Mouse (Mus musculus): ENCODE data around the gene Trp63. TPM values are rescaled to one million over a fixed set of nuclear protein-coding genes. Genes with fewer than 3 reads are reported as not detected.

Trp63 gene
- total RNA-seq, 1 experiment from 2014 or later: not detected

DNA sequence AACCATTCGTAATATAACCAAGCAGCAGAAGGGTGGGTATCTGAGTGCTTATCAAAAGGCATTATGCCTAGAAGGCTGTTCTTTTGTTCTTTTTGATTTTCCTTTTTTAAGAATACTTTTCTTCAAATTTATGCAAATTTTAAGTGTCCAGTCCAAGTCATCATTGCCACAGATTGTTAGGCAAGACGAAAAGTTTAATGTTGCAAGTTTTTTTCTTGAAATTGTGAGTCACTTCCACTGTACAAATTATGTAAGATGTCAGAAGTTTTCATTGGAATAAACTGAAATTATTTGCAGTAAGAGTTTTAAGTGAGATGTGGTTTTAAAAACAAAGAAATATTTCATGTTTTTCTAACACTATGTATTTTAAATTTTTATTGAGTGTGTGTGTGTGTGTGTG is 100.7 kb downstream of the Trp63 start:
- DNase-seq: no peak

DNA sequence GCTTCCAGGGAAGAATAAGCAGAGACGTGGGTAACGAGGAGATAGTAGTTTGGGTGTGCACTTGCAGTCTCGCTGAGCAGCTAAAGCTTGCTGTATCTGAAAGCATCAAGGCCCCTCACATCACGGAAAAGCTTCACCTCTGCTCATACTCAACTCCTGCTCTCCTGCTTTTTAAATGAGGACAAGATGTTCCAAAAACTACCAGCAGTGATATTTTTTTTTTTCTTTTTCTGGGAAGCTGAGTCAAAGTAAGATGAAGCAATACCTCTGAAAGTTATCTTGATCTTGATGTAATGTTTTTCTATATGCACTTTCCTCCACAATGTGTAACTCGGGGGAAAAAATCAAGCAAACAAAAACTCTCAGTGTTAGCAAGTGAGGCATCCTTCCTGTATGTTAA is 102.9 kb downstream of the Trp63 start:
- no peak for DNase-seq

DNA sequence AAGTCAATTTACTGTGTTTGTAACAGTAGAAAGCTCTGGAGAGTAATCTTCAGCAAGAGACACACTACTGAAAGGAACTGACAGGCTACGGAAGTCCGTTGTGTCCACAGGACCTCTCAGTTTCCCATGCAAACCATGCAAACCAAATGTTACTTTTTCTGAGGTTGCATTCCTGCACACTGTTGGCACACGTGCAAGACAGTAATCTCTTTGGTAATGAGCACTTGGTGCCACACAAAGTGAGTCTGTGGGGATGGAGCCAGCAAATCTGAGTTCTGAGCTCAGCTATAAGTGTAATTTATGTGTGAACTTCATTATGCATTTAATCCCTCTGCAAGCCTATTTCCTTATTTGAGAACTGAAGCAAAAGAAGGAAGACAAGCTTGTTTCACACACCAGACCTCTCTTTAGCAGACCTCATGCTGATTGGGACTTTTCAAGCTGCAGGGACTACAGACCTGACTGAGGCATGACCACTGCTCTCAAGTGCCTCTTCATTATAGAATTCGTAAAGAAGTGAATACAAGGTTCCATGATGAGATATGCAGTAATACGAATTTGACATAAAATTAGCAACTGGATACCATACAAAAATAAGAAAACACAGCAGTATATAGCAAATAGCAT is 109.2 kb downstream of the Trp63 start:
- no peak for DNase-seq

DNA sequence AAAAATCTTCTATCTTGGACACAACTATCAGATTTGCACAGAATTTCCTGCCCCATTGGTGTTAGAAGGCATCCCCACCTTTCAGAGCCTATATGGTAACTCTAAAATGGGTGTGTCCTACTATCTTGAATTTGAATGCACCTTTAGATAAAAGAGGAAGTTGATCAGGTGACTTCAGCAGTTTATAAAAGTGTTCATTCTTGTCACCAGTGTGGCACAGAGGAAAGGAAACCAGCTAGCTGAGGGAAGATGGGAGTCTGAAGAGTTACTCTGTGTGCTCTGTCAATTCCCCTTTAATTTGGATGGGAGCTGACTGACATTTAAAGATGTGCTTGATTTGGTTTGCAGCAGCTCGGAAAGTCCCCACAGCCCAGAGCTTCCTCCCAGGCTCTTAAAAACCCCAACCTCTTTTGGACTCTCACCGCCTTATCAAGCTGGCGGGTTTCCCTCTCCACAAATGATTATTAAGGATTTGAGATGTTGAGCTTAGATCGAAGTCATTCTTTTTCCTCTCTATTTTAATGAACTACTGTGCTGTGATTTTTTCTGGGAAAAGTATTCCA is 114.2 kb downstream of the Trp63 start:
- DNase-seq: no peak

DNA sequence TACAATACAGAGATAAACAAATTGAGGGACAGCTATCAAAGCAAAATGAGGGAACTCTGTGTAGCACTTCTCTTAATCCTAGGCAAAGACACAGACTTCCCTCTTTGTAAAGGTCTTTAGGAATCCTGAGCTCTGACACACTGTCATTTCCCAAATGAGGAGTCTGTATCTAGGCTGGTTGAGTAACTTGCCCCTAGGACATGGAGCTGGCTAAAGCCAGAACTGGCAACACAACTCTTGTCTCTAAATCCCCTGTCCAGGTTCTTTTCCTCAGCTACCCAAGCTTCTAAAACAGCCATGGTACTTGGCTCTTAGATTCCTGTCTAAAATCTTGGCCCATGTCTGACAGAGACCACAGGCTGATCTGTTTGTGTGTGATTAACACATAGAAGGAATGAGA is 116.1 kb downstream of the Trp63 start:
- no peak for DNase-seq

DNA sequence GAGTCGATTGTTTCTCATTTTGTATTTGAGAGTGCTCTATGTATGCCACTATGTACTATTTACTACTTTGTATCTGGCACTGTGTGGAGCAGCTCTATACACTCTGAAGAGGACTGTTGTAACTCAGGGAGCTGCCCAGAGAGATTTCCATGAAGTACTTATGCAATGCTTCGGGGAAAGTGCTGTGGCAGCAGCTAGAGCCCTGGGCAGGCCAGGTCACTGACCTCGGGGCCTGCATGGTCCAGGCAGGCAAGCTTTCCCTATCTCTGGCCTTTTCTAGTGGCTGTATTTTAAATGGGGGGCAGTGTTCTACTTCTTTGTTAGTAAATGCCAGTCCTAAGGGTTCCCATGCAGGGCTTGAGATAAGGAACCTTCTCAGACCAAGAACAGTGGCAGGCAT is 121.4 kb downstream of the Trp63 start:
- DNase-seq: no peak

DNA sequence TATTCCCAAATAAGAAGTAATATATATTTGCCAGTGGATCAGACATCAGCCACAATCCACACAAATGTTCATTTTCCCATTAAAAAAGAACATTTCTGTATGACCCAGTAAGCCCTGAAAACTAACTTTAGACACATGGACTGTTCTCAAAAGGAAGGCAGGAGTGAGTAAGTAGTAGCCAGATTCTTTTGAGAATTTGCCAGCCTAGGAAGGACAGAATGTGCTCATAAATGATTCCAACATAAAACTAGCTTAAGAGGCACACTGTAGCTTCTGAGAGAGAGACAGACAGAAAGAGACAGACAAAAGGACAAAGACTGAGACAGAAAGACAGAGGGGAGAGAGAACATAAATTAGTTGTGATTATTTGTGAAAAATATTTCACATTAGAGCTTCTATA is 123.6 kb downstream of the Trp63 start:
- no peak for DNase-seq

DNA sequence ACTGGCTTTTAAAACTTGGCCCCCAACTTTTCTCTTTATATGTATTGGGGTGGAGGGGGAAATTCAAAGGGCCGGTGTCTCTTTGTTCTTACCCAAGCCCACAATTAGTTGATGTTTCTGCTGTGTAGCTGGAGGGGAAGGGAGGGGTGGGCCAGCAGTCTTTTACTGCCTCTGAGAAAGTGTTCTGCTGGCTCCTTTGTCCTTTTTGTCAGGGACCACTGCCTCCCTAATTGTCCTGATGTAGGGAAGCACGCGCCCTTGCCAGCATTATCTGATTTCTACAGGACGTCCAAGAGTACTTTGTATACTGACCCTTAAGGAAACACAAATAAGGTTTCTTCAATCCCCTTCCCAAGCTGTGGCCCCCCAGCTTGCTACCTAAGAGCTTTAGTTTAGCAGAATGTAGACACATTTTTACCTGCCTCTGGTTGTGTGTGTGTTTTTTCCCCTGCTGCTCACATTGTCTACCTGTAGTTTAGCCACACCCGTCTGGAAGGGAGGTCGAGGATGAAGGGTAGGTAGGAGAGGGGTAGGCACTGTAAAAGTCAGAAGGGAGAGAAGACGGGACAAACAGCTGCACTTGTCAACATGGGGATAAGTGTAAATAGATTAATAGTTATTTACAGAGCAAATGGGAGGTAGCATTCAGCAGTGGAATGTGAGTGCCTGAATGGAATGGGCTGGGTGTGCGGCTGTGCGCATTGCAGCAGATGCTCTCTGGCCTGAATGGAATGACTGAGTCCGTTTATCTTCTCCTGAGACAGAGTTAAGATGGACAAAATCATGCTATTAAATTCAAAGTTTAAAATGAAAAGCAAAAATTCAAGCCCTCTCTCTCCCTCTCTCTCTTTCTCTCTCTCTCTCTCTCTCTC is 134.4 kb downstream of the Trp63 start:
- no peak for DNase-seq

DNA sequence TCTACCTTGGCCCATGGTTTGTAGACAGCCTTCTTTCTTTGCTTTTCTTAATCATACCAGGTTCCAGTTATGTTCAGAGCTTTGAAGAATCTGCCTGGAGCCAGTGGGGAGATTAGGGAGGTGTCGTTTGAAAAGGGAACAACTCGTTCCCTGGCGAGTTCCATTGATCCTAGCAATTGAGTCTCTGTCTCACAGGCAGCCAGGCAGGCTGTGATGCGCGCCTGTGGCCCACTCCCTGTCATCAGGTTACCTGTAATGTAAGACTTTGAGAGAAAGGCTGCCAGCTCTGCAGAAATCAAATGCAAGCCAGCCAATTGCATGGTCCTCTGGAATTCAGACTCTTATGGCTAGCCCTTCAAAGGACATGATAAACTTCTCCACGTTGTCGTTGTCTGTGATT is 142.5 kb downstream of the Trp63 start:
- DNase-seq: no peak

DNA sequence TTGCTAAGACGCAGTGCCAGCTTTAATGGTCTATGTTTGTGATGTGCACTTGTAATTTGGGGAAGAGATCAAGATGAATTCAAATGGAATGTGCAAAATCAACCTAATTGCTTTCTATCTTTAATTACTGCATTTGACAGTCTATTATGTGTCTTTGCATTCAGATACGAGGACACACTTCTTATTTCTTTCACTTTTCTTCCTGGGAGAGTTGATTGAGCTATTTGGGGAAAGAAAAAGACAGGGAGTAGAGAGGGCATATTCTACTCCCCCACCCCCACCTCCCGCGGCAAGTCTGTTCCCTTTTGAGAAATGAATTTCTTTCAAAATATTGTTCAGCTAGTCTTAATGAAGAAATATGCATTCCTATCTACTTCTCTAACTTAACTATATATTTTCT is 149.0 kb downstream of the Trp63 start:
- DNase-seq: no peak

DNA sequence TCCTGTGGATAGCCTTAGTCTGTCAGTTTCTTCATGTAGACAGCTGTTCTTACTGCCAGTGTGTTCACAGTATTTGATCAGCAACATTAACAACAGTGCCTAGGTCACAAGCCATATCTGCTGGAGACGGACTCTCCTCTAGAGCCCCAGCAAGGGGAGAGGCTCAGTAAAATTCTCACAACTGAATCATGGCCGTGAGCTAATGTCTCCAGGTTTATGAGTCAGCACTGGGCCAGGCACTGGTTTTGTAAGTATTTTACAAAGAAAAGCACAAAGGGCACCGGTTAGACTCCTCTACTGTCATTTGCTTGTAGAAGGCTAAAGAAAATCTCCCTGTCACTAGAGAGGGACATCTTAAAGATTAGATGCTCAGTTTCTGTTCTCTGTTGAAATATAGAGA is 151.7 kb downstream of the Trp63 start:
- DNase-seq: no peak

DNA sequence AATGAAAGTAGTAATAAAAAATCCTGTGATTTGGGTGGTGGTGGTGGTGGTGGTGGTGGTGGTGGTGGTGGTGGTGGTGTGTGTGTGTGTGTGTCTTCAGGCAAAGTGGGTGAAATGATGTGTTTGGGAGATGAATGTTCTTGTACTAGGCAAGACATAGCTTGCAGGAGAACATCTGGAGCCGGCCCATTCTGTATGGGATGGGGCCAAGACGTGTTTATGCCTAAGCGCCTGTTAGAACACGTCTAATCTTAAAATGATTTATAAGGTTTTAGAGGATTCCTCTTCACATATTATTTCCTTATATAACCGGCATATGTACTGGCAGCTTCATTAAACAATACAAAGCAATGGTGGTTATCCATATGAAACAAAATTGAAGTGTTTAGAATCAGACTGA is 152.2 kb downstream of the Trp63 start:
- DNase-seq: no peak

DNA sequence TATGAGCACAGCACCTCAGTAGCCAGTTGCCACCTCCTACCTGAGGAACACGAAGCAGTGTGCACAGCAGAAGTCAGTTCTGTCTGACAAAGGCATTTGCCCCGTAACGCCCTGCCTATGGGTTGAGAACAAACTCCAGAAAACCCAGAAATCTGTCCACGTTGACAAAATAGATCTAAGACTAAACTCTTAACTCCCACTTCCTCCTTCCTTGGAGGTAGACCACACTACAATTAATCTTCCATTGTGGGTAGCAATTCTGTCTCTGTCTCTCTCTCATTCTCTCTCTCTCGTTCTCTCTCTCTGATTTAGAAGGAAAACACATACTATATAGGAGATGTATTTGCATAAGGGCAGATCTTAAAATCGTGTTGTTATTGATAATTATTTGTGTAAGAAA is 159.4 kb downstream of the Trp63 start:
- no peak for DNase-seq

DNA sequence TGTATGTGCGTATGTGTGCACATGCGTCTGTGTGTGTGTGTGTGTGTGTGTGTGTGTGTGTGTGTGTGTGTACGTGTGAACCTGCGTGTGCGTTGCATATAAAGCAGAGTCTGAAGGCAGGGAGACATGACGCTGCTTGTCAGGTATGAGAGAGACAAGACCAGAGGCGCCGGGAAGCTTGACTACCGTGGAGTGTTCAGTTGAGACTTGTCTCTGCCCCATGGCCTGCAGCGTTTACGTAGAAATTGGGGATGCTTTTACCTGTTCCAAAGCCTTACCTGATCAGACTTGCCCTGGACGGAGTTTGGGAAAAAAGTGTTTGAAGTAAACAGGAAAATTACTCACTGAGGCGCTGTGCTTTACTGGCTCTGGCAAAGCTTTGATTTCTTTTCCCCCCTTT is 160.1 kb downstream of the Trp63 start:
- DNase-seq: no peak

DNA sequence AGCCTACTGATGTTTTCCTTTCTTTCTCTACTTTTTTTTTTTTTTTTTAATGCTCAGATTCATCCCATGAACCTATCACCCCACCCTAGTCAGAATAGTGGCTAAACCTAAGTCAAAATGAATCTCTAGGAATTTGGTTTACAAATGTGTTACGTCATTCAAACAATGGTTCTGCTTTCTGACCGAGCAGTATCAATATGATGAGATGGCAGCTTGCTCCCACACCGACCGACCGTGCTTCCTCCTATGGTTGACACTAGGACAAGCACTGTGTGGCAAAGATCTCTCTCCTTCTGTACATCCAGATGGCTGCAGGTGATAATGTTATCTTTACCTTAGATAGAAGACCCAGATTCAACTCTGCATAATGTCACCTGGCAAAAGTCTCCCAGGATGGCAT is 163.0 kb downstream of the Trp63 start:
- no peak for DNase-seq

DNA sequence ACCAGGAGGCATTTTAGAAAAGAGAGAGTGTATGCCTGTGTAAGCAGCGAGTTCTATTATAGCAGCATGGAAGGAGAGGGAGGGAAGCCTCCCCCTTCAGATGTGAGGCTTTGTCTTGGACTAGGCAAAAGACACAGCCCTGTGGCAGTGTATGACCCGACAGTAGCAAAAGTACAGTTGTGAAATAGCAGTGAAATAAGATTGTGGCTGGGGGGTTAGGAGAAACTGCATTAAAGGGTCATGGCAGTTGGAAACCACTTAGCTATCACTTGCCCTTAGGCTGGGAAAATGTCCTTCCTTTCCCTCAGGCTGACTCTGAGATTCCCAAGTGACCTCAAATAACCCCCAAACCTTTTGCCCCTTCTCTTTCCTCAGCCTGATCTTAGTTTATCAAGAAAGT is 164.9 kb downstream of the Trp63 start:
- DNase-seq: no peak

DNA sequence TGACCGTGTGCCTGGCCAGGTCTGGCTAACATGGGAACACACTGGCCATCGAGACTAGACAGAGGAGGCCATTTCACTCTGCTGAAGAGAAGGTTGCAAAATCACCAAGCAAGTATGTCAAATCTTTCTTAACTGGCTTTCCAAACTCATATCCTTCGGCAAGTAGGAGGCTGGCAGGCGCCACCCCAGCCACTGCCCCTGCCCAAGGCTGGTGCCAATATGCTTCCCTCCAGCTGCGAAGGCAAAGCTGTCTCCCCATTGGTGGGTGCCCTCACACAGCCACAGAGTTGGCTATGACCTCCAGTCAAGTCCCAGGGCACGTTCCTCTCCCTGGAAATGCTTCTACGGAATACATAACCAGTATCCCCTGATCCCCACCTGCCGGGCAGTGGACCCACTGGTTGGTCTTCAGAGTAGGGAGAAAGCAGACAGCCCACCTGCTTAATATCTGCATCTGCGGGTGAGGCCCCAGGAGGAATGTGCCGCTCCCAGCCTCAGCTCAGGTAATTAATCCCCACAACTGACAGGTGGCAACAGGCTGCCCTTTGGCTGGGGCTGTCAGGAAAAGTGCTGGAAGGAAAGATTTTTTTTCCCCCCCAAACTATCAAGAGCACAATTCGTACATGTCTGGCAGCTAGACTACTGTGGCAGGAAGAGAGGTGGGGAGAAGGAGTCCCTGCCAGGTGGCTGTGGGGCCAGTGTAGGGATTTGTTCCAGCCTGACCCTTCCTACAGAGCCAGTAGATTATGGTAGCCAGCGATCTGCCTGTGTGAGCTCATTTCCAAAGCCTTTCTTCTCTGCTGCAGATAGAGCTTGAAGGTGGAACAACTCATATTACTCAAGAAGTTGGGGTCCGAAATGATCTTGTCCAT is 166.3 kb downstream of the Trp63 start:
- no peak for DNase-seq

DNA sequence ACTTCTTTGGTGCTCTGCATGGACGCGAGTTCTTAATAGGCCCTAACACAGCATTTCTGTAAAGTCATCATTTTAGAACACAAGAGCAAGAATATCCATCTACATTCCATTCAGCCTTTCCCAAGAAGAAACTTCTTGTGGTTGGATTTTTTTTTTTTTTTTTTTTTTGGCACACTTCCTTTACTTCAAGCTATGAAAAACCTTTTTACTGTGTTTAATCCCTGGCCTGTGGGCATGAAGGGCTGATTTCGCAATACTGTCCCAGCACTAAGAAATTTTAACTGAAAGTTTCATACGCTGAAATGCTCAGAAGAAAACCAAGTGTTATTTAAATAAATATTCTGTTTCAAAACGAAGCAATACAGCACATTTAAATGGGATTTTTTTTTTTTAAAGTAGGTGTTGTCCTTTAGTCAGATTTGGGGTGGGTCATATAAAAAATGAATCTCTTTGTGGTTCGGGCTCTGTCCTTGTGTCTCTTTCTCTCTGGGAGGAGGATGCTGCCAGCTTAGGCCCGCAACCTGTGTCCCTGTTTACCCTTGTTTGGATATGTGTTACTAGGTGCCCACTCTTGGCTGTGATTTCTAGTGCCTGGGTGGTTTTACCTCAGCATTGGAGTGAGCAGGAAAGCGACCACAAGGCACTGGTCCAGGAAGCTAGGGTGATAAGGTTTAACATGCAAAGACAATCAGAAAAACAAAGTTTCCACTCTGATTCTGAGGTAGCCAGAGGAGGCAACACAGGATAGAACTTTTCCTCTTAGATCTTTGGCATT is 177.4 kb downstream of the Trp63 start:
- DNase-seq: no peak

DNA sequence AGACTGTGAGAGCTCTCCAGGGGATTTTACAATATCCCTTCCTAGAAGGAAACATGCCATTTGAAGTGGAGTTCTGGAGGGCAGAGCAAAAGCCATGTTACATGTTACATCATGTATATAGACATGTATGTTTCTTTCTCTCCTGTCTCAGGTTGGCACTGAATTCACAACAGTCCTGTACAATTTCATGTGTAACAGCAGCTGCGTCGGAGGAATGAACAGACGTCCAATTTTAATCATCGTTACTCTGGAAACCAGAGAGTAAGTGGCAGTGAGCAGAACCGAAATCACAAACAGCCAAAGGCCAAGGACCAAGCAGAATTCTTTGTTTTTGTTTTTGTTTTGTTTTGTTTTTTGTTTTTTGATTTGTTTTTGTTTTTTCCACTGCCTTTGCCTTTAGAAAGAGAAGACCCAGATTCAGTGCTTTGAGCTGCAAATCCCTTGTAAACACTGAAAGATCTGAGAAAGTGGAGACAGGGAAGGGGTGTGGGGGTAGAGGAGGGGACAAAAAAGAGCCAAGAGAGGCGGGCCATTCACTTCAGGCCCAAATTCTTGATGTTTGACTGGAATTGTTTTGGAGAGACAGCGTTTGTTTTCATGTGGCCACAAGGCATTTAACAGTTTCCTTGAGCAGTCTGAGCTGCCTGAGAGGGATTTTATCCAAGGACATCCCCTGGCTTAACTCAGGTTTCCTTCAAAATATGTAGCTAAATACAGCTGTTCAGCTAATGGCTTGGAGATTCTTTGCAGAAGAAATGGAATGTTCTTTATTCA is 181.7 kb downstream of the Trp63 start:
- DNase-seq: no peak

DNA sequence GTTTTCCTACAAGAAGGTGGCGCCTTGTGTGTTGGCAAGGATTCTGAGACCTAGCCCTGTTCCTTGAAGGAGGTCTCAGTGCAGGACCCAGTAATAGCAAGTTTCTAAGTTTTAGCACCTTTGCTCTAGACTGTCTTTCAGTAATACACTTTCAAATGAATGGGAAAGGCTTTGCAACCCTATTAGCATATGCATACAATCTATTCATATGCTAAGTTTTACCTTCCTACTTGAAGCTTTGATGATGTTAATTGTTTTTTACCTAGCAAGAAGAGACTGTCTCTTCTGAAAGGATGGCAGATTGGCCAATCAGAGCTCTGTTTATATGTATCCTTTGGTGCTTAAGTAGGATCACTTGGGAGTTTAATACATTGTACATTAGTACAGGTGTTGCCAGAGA is 187.9 kb downstream of the Trp63 start:
- no peak for DNase-seq

DNA sequence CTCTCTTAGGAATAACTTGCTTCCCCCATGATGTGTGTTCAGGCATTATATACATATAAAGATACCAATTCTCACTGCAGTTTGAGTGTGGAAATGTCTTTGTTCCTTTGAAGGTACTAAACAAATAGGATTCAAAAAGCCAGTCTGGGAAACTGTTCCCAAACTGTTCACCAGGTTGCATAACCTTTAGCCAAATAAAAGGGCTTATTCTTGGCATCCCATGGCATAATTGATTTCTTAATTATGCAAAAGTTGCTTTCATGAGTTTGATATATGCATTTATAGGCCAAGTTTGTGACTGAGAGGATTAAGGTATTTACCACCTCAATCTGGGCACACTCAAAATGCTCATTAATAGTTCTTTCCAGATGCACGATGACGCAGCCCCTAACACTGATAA is 192.1 kb downstream of the Trp63 start:
- DNase-seq: no peak
